ENCODE assay signal across 9 mouse cellular contexts in the genomic region with DNA sequence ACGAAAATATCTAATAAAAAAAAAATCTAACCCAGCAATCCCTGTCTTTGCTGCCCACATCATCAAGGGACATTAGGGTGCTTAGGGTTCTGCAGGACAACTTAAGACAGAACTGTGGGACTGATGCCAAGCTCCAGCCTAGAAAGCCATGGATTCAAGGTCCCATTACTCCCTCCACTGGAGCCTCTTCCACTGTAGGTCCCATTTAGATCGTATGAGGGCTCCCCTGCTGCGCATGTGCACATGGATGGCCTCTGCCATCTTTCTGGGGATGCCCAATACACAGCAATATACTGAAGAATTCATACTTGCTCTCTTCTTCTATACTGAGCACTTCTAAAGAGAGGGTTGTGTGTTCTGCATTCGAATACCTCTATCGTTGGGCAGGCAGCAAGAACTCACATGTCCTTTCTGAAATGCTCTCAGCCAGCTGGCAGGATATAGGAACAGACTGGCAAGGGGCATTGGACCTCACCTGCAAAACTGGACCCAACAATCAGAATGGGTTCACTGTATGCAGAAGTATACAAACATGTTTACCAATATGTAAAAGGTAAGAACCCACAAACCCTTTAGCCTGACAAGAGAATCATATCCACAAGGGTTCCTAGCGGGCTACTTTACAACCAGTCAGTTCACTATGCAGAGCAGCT. TPM values are rescaled to one million over a fixed set of nuclear protein-coding genes. Genes with fewer than 3 reads are reported as not detected.
DNase-seq lines count a peak whose midpoint lies in the region; ATAC-seq and TF ChIP-seq lines count a peak whose summit lies in the region.
"Had no signal": no experiment of that assay in that cellular context is flagged by ENCODE, and none has a peak within 500 bp of the region (broad histone marks: within the 10 kb centered on the region; RNA-seq: fewer than 3 reads in every experiment).

No protein-coding gene starts in this region.

- H3K9me3 ChIP-seq in G1E (replicated peaks), result no peaks in the 10 kb centered on the region
- H3K9me3 ChIP-seq in forebrain, embryonic 13.5 days (replicated peaks), result no peaks in the 10 kb centered on the region
- no peaks in the 10 kb centered on the region for H3K9me3 ChIP-seq in liver, embryonic 14.5 days (ENCODE audit: control insufficient read depth, low read length)

- H3K4me3 ChIP-seq in G1E (ENCODE audit: low read depth, low read length), result peak overlapping the region; percentile 99; the same call in 1 of the 2 replicates
- peak overlapping the region; percentile 95 for H3K4me3 ChIP-seq in forebrain, embryonic 13.5 days
- peak overlapping the region; percentile 86 to 100 for H3K4me3 ChIP-seq in liver, embryonic 14.5 days (ENCODE audit: insufficient read depth in 1 of 2, low read depth in 2 of 2, low read length in 2 of 2)

- peak overlapping the region; percentile 97 for H3K9ac ChIP-seq in forebrain, embryonic 13.5 days
- peak overlapping the region; percentile 97 for H3K9ac ChIP-seq in liver, embryonic 14.5 days (replicated peaks)

- H3K27me3 ChIP-seq in G1E (ENCODE audit: insufficient read depth, low read length), result peaks cover 5% of the 10 kb centered on the region
- 0 out of 2 replicates have a peak, but pooled peaks cover 3% of the 10 kb centered on the region for H3K27me3 ChIP-seq in forebrain, embryonic 13.5 days
- no peaks in the 10 kb centered on the region for H3K27me3 ChIP-seq in liver, embryonic 14.5 days (ENCODE audit: control insufficient read depth, insufficient read depth, low read length)

- no peak for TF ChIP-seq EP300 in liver, embryonic 14.5 days (IDR thresholded peaks at IDR 0.05; ENCODE audit: low read depth)

- H3K36me3 ChIP-seq in G1E (replicated peaks), result peaks cover 29% of the 10 kb centered on the region
- no peaks in the 10 kb centered on the region for H3K36me3 ChIP-seq in forebrain, embryonic 13.5 days (ENCODE audit: poor library complexity, severe bottlenecking)
- no peaks in the 10 kb centered on the region for H3K36me3 ChIP-seq in liver, embryonic 14.5 days (replicated peaks; ENCODE audit: control insufficient read depth, insufficient read depth, low read depth)

- ATAC-seq in G1E (ENCODE audit: extremely low read depth, insufficient number of reproducible peaks, low FRiP score, poor library complexity, severe bottlenecking), result no peak
- ATAC-seq in forebrain, embryonic 13.5 days, result no peak
- ATAC-seq in liver, embryonic 14.5 days (ENCODE audit: insufficient read depth), result no peak

- peaks cover 35% of the 10 kb centered on the region for H3K4me1 ChIP-seq in G1E (ENCODE audit: insufficient read depth, low read depth, low read length)
- peaks cover 36% of the 10 kb centered on the region for H3K4me1 ChIP-seq in forebrain, embryonic 13.5 days
- peaks cover 7 to 20% of the 10 kb centered on the region in 2 experiments for H3K4me1 ChIP-seq in liver, embryonic 14.5 days (replicated peaks; ENCODE audit: control insufficient read depth in 2 of 2, insufficient read depth in 2 of 2, low read length in 1 of 2)

- 80% methylated on average over 6 of the region's 6 CpGs for WGBS in forebrain, embryonic 13.5 days
- 79% methylated on average over 6 of the region's 6 CpGs for WGBS in liver, embryonic 14.5 days (ENCODE audit: insufficient replicate concordance)

- H3K27ac ChIP-seq in forebrain, embryonic 13.5 days, result no peak overlapping the region
- H3K27ac ChIP-seq in liver, embryonic 14.5 days, result 0 out of 2 replicates have a peak overlapping the region, but pooled peaks have one; percentile 4

- no peak for TF ChIP-seq CTCF in G1E (IDR thresholded peaks at IDR 0.05; ENCODE audit: low read depth, low read length)
- no peak for TF ChIP-seq CTCF in liver, embryonic 14.5 days (IDR thresholded peaks at IDR 0.05; ENCODE audit: low read depth)

- H3K4me2 ChIP-seq in forebrain, embryonic 13.5 days, result peak overlapping the region; percentile 73
- peak overlapping the region; percentile 90 for H3K4me2 ChIP-seq in liver, embryonic 14.5 days (ENCODE audit: low read depth)

- DNase-seq in heart, adult 11 months, result peak; percentile 87
- no peak for DNase-seq in heart, adult 18-20 months
- DNase-seq in G1E (ENCODE audit: low spot score), result no peak
- no peak for DNase-seq in liver, embryonic 14.5 days (ENCODE audit: low read depth in 3 of 3, low spot score in 3 of 3)
- DNase-seq in thymus, postnatal 36 days, result no peak
- no peak for DNase-seq in MN1 (ENCODE audit: low spot score)
- no peak for DNase-seq in ovary, postnatal 10 days (ENCODE audit: low spot score)

RNA-seq across cellular contexts. Expression of gene Gm20518, which starts 1.7 kb away (rescaled TPM):
- under 1 TPM; 0.27 to 0.33 TPM for total RNA-seq in heart, adult 18-20 months (2021)
- total RNA-seq in G1E (2014; fragmentation: Nextera tagmentation), result 0.75 and 1.0 TPM in 2 replicates
- total RNA-seq in G1E (2017), result 0.52 and 1.0 TPM in 2 replicates
- polyA plus RNA-seq in G1E (2012), result 0.09 and 0.17 TPM in 2 replicates
- polyA plus RNA-seq in forebrain, embryonic 13.5 days (2015; fragmentation: Nextera tagmentation; extraction: Ambion mirVana), result 0.35 and 0.49 TPM in 2 replicates
- 0.25 and 0.34 TPM in 2 replicates for polyA plus RNA-seq in liver, embryonic 14.5 days (2012; rRNA removed)
- not detected in 2 replicates for polyA plus RNA-seq in liver, embryonic 14.5 days (2014; fragmentation: Nextera tagmentation; extraction: Ambion mirVana)

RNA-seq across cellular contexts. Expression of gene Tssk1, which starts 4.2 kb away (rescaled TPM):
- total RNA-seq in heart, adult 18-20 months (2021), result under 1 TPM; 0.12 to 0.33 TPM
- total RNA-seq in G1E (2014; fragmentation: Nextera tagmentation) (not detected in 2 replicates), G1E (2017) (0.16 TPM in 1 of 2 replicates, not detected in the other)
- not detected in 2 replicates for polyA plus RNA-seq in G1E (2012)
- 0.05 TPM in 2 replicates for polyA plus RNA-seq in forebrain, embryonic 13.5 days (2015; fragmentation: Nextera tagmentation; extraction: Ambion mirVana)
- polyA plus RNA-seq in liver, embryonic 14.5 days (2012; rRNA removed), result not detected in 2 replicates
- not detected in 2 replicates for polyA plus RNA-seq in liver, embryonic 14.5 days (2014; fragmentation: Nextera tagmentation; extraction: Ambion mirVana)

RNA-seq across cellular contexts. Expression of gene Dgcr2, which starts 8.5 kb away (rescaled TPM):
- total RNA-seq in heart, adult 18-20 months (2021), result 10 to 100 TPM; 43.5 to 48.3 TPM
- total RNA-seq in G1E (2014; fragmentation: Nextera tagmentation), result 20.5 and 23.2 TPM in 2 replicates
- total RNA-seq in G1E (2017), result 25.5 and 32.2 TPM in 2 replicates
- 16.5 and 27.8 TPM in 2 replicates for polyA plus RNA-seq in G1E (2012)
- 85.6 and 101 TPM in 2 replicates for polyA plus RNA-seq in forebrain, embryonic 13.5 days (2015; fragmentation: Nextera tagmentation; extraction: Ambion mirVana)
- 14.2 and 16.3 TPM in 2 replicates for polyA plus RNA-seq in liver, embryonic 14.5 days (2012; rRNA removed)
- 13.2 and 15.5 TPM in 2 replicates for polyA plus RNA-seq in liver, embryonic 14.5 days (2014; fragmentation: Nextera tagmentation; extraction: Ambion mirVana)

RNA-seq across cellular contexts. Expression of gene Tssk2, which starts 8.6 kb away (rescaled TPM):
- not detected for total RNA-seq in heart, adult 18-20 months (2021)
- total RNA-seq in G1E (2014; fragmentation: Nextera tagmentation), result not detected in 2 replicates
- 0.23 TPM in 1 of 2 replicates, not detected in the other for total RNA-seq in G1E (2017)
- polyA plus RNA-seq in G1E (2012), result not detected in 2 replicates
- polyA plus RNA-seq in forebrain, embryonic 13.5 days (2015; fragmentation: Nextera tagmentation; extraction: Ambion mirVana), result not detected in 2 replicates
- not detected in 2 replicates for polyA plus RNA-seq in liver, embryonic 14.5 days (2012; rRNA removed)
- polyA plus RNA-seq in liver, embryonic 14.5 days (2014; fragmentation: Nextera tagmentation; extraction: Ambion mirVana), result not detected in 2 replicates
- polyA plus RNA-seq: large intestine, adult 2 months had no signal

RNA-seq across cellular contexts. Expression of gene Ess2, which starts 21.3 kb away (rescaled TPM):
- total RNA-seq in heart, adult 18-20 months (2021), result 1 to 10 TPM; 8.6 TPM
- total RNA-seq in G1E (2014; fragmentation: Nextera tagmentation), result 13.7 and 19.3 TPM in 2 replicates
- 29.1 and 31.0 TPM in 2 replicates for total RNA-seq in G1E (2017)
- 25.6 and 27.6 TPM in 2 replicates for polyA plus RNA-seq in G1E (2012)
- 48.9 and 54.6 TPM in 2 replicates for polyA plus RNA-seq in forebrain, embryonic 13.5 days (2015; fragmentation: Nextera tagmentation; extraction: Ambion mirVana)
- polyA plus RNA-seq in liver, embryonic 14.5 days (2012; rRNA removed), result 6.3 and 7.5 TPM in 2 replicates
- 6.8 and 7.6 TPM in 2 replicates for polyA plus RNA-seq in liver, embryonic 14.5 days (2014; fragmentation: Nextera tagmentation; extraction: Ambion mirVana)
